Mouse (Mus musculus) macrophage (primary cell): ENCODE measurements around the gene Cbl. TPM values are rescaled to one million over a fixed set of nuclear protein-coding genes. Genes with fewer than 3 reads are reported as not detected.

ENCODE experiments used
- H3K27ac ChIP-seq: fragments of 350-480 bp; formaldehyde crosslinking; 2 replicates; pipeline ENCODE4 v1.9.0; 2021
- H3K36me3 ChIP-seq: fragments of 350-480 bp; formaldehyde crosslinking; 2 replicates; pipeline ENCODE4 v1.9.0; 2021; ENCODE audit errors: inconsistent target
- H3K4me3 ChIP-seq: fragments of 350-480 bp; formaldehyde crosslinking; 2 replicates; pipeline ENCODE4 v1.9.0; 2021; ENCODE audit errors: inconsistent target
- H3K79me2 ChIP-seq: fragments of 350-480 bp; formaldehyde crosslinking; 2 replicates; pipeline ENCODE4 v1.9.0; 2021; ENCODE audit errors: inconsistent target
- WGBS: methylation state at CpG from one replicate; pipeline ENCODE4 v1.1.7; 2026; ENCODE audit warnings: inconsistent platforms; ENCODE audit not compliant: missing documents; 5-methylcytosine and 5-hydroxymethylcytosine counted together
- polyA plus RNA-seq: library from polyadenylated mRNA; stranded (reverse); fragments of 250-400 nt; gene quantifications from 3 replicates; pipeline ENCODE4 v1.2.4, GENCODE M21; 2018; ENCODE audit warnings: inconsistent platforms

Cbl gene
- polyA plus RNA-seq, 1 experiment from 2014 or later = 37.9 TPM

- WGBS = 95% methylated on average over 5 of the region's 5 CpGs
- Histone ChIP-seq H3K27ac (no peak overlapping the region), H3K4me3 (no peak overlapping the region), H3K36me3 (peaks cover 35% of the 10 kb centered on the region; the same call in 1 of the 2 replicates), H3K79me2 (no peaks in the 10 kb centered on the region)
Measured at GRCm38 (mm10) chr9:44141951-44142350, 91.9 kb downstream of the Cbl start.

GRCm38 (mm10) chr9:44137846-44138245 is 96.0 kb downstream of the Cbl start:
- WGBS = 18% methylated on average over 4 of the region's 4 CpGs
- Histone ChIP-seq H3K27ac (no peak overlapping the region), H3K36me3 (0 out of 2 replicates have a peak, but pooled peaks cover 3% of the 10 kb centered on the region), H3K4me3 (no peak overlapping the region), H3K79me2 (no peaks in the 10 kb centered on the region)

DNA sequence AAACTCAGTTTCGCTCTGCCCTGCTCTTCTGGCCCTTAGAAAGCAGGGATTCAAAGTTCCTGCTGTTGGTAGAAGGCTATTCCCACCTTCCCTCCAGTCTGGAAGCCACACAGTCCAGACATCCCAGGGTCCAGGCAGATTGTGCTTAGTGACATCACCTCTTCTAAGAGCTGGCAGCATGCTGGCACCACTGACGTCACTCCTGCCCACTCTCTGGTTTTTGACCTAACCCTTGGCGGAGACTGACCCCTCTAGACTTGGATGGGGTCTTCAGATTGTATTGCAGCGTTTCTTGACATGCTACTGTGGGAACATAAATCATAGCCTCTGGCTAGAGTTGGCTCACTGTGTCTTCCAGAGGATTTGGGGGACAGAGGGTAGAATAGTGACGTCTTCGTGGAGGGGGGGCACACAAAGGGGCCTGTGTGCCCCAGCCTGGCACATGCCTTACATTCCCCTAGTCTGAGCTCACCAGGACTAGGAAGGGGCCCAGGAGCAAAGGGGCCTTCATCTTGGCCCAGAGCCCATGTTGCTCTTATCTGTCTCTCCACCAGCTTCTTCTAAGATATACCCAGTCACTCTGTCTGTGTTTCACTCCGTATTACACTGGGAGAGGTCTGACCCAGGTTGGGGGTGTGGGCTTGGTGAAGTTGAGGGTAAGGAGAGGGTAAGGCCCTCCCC is 98.0 kb downstream of the Cbl start:
- H3K79me2 ChIP-seq = no peaks in the 10 kb centered on the region
- WGBS = 63% methylated on average over 7 of the region's 7 CpGs
- no peak overlapping the region for H3K27ac ChIP-seq
- no peaks in the 10 kb centered on the region for H3K36me3 ChIP-seq
- H3K4me3 ChIP-seq = no peak overlapping the region

- WGBS = 7% methylated on average over 42 of the region's 49 CpGs
- H3K4me3 ChIP-seq = no peak overlapping the region; the same call in 1 of the 2 replicates
- no peaks in the 10 kb centered on the region for H3K79me2 ChIP-seq
- no peaks in the 10 kb centered on the region for H3K36me3 ChIP-seq
- no peak overlapping the region for H3K27ac ChIP-seq
Measured at GRCm38 (mm10) chr9:44134851-44135730, 98.8 kb downstream of the Cbl start.

GRCm38 (mm10) chr9:44134101-44134850 is 99.6 kb downstream of the Cbl start, which contains the start of gene Mcam:
Gene Mcam, plus strand, starts transcription at chr9:44134469.
- no peaks in the 10 kb centered on the region for H3K79me2 ChIP-seq
- WGBS = 2% methylated on average over 49 of the region's 55 CpGs
- no peak within 1 kb of the TSS; the same call in 1 of the 2 replicates for H3K4me3 ChIP-seq
- no peaks in the 10 kb centered on the region for H3K36me3 ChIP-seq
- H3K27ac ChIP-seq = no peak within 1 kb of the TSS

GRCm38 (mm10) chr9:44133287-44133686 is 100.6 kb downstream of the Cbl start:
- Histone ChIP-seq H3K4me3 (no peak overlapping the region), H3K79me2 (no peaks in the 10 kb centered on the region), H3K27ac (no peak overlapping the region), H3K36me3 (no peaks in the 10 kb centered on the region)
- WGBS = 57% methylated on average over 2 of the region's 2 CpGs

GRCm38 (mm10) chr9:44132200-44132599 is 101.6 kb downstream of the Cbl start:
- Histone ChIP-seq H3K79me2 (no peaks in the 10 kb centered on the region), H3K27ac (no peak overlapping the region), H3K36me3 (no peaks in the 10 kb centered on the region), H3K4me3 (no peak overlapping the region)
- 85% methylated on average over 5 of the region's 5 CpGs for WGBS

GRCm38 (mm10) chr9:44131276-44131590 is 102.6 kb downstream of the Cbl start:
- H3K79me2 ChIP-seq = no peaks in the 10 kb centered on the region
- WGBS = 39% methylated on average over 6 of the region's 7 CpGs

GRCm38 (mm10) chr9:44130581-44131275 is 103.1 kb downstream of the Cbl start:
- Histone ChIP-seq H3K36me3 (no peaks in the 10 kb centered on the region), H3K79me2 (no peaks in the 10 kb centered on the region), H3K4me3 (no peak overlapping the region), H3K27ac (no peak overlapping the region)
- 32% methylated on average over 16 of the region's 19 CpGs for WGBS

More at GRCm38 (mm10) chr9:44131276-44131590, 102.6 kb downstream of the Cbl start:
- H3K4me3 ChIP-seq = no peak overlapping the region
- no peaks in the 10 kb centered on the region for H3K36me3 ChIP-seq
- no peak overlapping the region for H3K27ac ChIP-seq

GRCm38 (mm10) chr9:44130034-44130433 is 103.8 kb downstream of the Cbl start:
- H3K27ac ChIP-seq = no peak overlapping the region
- 3% methylated on average over 27 of the region's 27 CpGs for WGBS

DNA sequence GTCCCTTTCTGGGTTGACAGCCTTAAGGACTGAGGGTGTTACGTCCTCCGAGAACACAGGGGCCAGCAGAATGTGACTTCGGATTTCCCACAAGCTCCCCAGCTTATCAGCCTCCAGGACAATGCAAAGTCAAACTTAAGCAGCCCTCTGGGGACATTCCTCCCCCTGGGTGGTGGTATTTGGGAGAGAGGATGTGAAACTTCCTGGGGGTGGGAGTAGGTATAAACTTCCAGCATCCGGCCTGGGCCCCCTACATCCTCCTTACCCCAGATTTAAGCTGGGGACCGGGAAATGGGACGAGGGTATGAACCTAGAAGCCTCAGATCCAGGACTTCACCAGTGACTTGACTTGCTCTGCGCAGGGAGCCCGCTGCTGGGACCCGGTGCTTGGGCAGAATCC is 104.2 kb downstream of the Cbl start:
- Histone ChIP-seq H3K4me3 (no peak overlapping the region; the same call in 1 of the 2 replicates), H3K36me3 (no peaks in the 10 kb centered on the region), H3K79me2 (no peaks in the 10 kb centered on the region), H3K27ac (no peak overlapping the region)
- whole genome bisulfite sequencing = 25% methylated on average over 9 of the region's 9 CpGs

More at GRCm38 (mm10) chr9:44130034-44130433, 103.8 kb downstream of the Cbl start:
- Histone ChIP-seq H3K79me2 (no peaks in the 10 kb centered on the region), H3K4me3 (no peak overlapping the region; the same call in 1 of the 2 replicates), H3K36me3 (no peaks in the 10 kb centered on the region)

GRCm38 (mm10) chr9:44127351-44127801 is 106.5 kb downstream of the Cbl start:
- whole genome bisulfite sequencing = 75% methylated on average over 3 of the region's 3 CpGs
- no peaks in the 10 kb centered on the region for H3K79me2 ChIP-seq
- no peak overlapping the region for H3K27ac ChIP-seq
- H3K4me3 ChIP-seq = no peak overlapping the region
- H3K36me3 ChIP-seq = no peaks in the 10 kb centered on the region

GRCm38 (mm10) chr9:44126746-44127145 is 107.1 kb downstream of the Cbl start:
- Histone ChIP-seq H3K27ac (no peak overlapping the region), H3K36me3 (no peaks in the 10 kb centered on the region), H3K79me2 (no peaks in the 10 kb centered on the region), H3K4me3 (no peak overlapping the region)
- 57% methylated on average over 3 of the region's 3 CpGs for WGBS
